In genomic region chr11:49259296-49259695, GRCm38 (mm10) we compare ENCODE assay signal across 33 mouse cellular contexts. TPM values are rescaled to one million over a fixed set of nuclear protein-coding genes. Genes with fewer than 3 reads are reported as not detected.
DNase-seq lines count a peak whose midpoint lies in the region; ATAC-seq and TF ChIP-seq lines count a peak whose summit lies in the region.
"Had no signal": no experiment of that assay in that cellular context is flagged by ENCODE, and none has a peak within 500 bp of the region (broad histone marks: within the 10 kb centered on the region; RNA-seq: fewer than 3 reads in every experiment).

No protein-coding gene starts in this region.

- no peak overlapping the region for H3K9ac ChIP-seq in kidney, embryonic 14.5 days (ENCODE audit: low read depth, low read length)
- H3K9ac ChIP-seq in liver, embryonic 16.5 days (ENCODE audit: low read depth, low read length): no peak overlapping the region
- H3K9ac ChIP-seq: embryonic facial prominence, embryonic 12.5 days; embryonic facial prominence, embryonic 15.5 days; forebrain, postnatal 0 days; heart, embryonic 12.5 days; heart, embryonic 15.5 days; hindbrain, embryonic 13.5 days had no signal

- no peaks in the 10 kb centered on the region for H3K27me3 ChIP-seq in kidney, adult 2 months (replicated peaks; ENCODE audit: control insufficient read depth, insufficient read depth, low read length)
- no peaks in the 10 kb centered on the region for H3K27me3 ChIP-seq in kidney, embryonic 14.5 days (ENCODE audit: control insufficient read depth, insufficient read depth, low read length)
- H3K27me3 ChIP-seq in liver, embryonic 16.5 days (ENCODE audit: control insufficient read depth, insufficient read depth, low read depth, low read length): no peaks in the 10 kb centered on the region
- H3K27me3 ChIP-seq: CH12.LX; embryonic facial prominence, embryonic 12.5 days; embryonic facial prominence, embryonic 15.5 days; heart, embryonic 12.5 days; heart, embryonic 15.5 days; hindbrain, embryonic 13.5 days; Patski had no signal

- no peaks in the 10 kb centered on the region for H3K9me3 ChIP-seq in kidney, embryonic 14.5 days (ENCODE audit: control insufficient read depth, low read length)
- H3K9me3 ChIP-seq in liver, embryonic 16.5 days (replicated peaks; ENCODE audit: control insufficient read depth, low read length): no peaks in the 10 kb centered on the region
- H3K9me3 ChIP-seq: embryonic facial prominence, embryonic 12.5 days; embryonic facial prominence, embryonic 15.5 days; G1E; heart, embryonic 12.5 days; heart, embryonic 15.5 days; hindbrain, embryonic 10.5 days; hindbrain, embryonic 13.5 days had no signal

- peak; percentile 79 for DNase-seq in kidney, adult 2 months
- no peak for DNase-seq in layer of hippocampus, adult 2 months (ENCODE audit: low spot score in 2 of 2)
- no peak for DNase-seq in layer of hippocampus, adult 8-10 months (ENCODE audit: low spot score in 2 of 2)
- no peak for DNase-seq in liver
- DNase-seq in frontal cortex, postnatal 36 days (ENCODE audit: low spot score in 2 of 2): no peak
- DNase-seq: adrenal gland, postnatal 10 days; adrenal gland, postnatal 36 days; B cell, adult 2 months; cerebellum, adult 18-20 months; cerebellum, adult 9-10 months; cerebellum, postnatal 14 days; forebrain, postnatal 0 days; gastrocnemius, postnatal 25 days; heart, adult 18-20 months; heart, postnatal 10 days; heart, postnatal 36 days had no signal

- H3K27ac ChIP-seq in kidney, adult 2 months (ENCODE audit: insufficient read depth, low read depth, low read length): peak overlapping the region; percentile 65
- no peak overlapping the region for H3K27ac ChIP-seq in kidney, embryonic 14.5 days (ENCODE audit: low read depth, low read length)
- peak overlapping the region; percentile 12 for H3K27ac ChIP-seq in layer of hippocampus, adult 2 months
- H3K27ac ChIP-seq in liver, embryonic 16.5 days (ENCODE audit: low read length): peak overlapping the region; percentile 51; the same call in 1 of the 2 replicates
- H3K27ac ChIP-seq: embryonic facial prominence, embryonic 12.5 days; embryonic facial prominence, embryonic 15.5 days; heart, embryonic 15.5 days; hindbrain, embryonic 10.5 days; hindbrain, embryonic 13.5 days had no signal

- TF ChIP-seq POLR2A in kidney, adult 2 months (IDR thresholded peaks at IDR 0.05; ENCODE audit: low read depth, low read length): no peak

- no peak overlapping the region for H3K4me3 ChIP-seq in kidney, adult 2 months (ENCODE audit: insufficient read depth, low read depth, low read length)
- no peak overlapping the region for H3K4me3 ChIP-seq in kidney, embryonic 14.5 days (ENCODE audit: low read length)
- no peak overlapping the region for H3K4me3 ChIP-seq in layer of hippocampus, adult 2 months
- no peak overlapping the region for H3K4me3 ChIP-seq in liver, embryonic 16.5 days (ENCODE audit: low read depth, low read length)
- H3K4me3 ChIP-seq: embryonic facial prominence, embryonic 12.5 days; embryonic facial prominence, embryonic 15.5 days; heart, embryonic 12.5 days; heart, embryonic 15.5 days; hindbrain, embryonic 10.5 days; hindbrain, embryonic 13.5 days had no signal

- peaks cover 35% of the 10 kb centered on the region for H3K4me1 ChIP-seq in kidney, adult 2 months (ENCODE audit: control insufficient read depth, insufficient read depth, low read length)
- H3K4me1 ChIP-seq in kidney, embryonic 14.5 days (ENCODE audit: control insufficient read depth, insufficient read depth, low read length): 0 out of 2 replicates have a peak, but pooled peaks cover 2% of the 10 kb centered on the region
- peaks cover 8% of the 10 kb centered on the region for H3K4me1 ChIP-seq in liver, embryonic 16.5 days (ENCODE audit: control insufficient read depth, low read depth, low read length)
- H3K4me1 ChIP-seq: embryonic facial prominence, embryonic 12.5 days; hindbrain, embryonic 10.5 days; hindbrain, embryonic 13.5 days had no signal

- WGBS in kidney, adult 2 months: 44% methylated on average over 2 of the region's 2 CpGs
- WGBS in kidney, embryonic 14.5 days: 64% methylated on average over 2 of the region's 2 CpGs
- 61% methylated on average over 2 of the region's 2 CpGs for WGBS in liver, embryonic 16.5 days (ENCODE audit: insufficient replicate concordance)

- H3K36me3 ChIP-seq in kidney, adult 2 months (ENCODE audit: control insufficient read depth, insufficient read depth, low read length): peaks cover 2% of the 10 kb centered on the region; the same call in 1 of the 2 replicates
- peaks cover 45% of the 10 kb centered on the region for H3K36me3 ChIP-seq in kidney, embryonic 14.5 days (ENCODE audit: control insufficient read depth, insufficient read depth, low read length)
- peaks cover 25% of the 10 kb centered on the region for H3K36me3 ChIP-seq in liver, embryonic 16.5 days (ENCODE audit: control insufficient read depth, insufficient read depth)

- ATAC-seq in kidney, embryonic 14.5 days (ENCODE audit: low FRiP score, low TSS enrichment): no peak
- ATAC-seq in liver, embryonic 16.5 days (ENCODE audit: low read depth): peak; percentile 42; the same call in 1 of the 2 replicates
- ATAC-seq: forebrain, embryonic 14.5 days; forebrain, postnatal 0 days; Patski had no signal

- H3K4me2 ChIP-seq in kidney, embryonic 14.5 days (replicated peaks; ENCODE audit: low read depth, low read length): no peak overlapping the region
- H3K4me2 ChIP-seq in liver, embryonic 16.5 days (ENCODE audit: low read depth, low read length): no peak overlapping the region; the same call in 1 of the 2 replicates
- H3K4me2 ChIP-seq: embryonic facial prominence, embryonic 12.5 days; embryonic facial prominence, embryonic 15.5 days; heart, embryonic 12.5 days; heart, embryonic 15.5 days; hindbrain, embryonic 13.5 days had no signal

- TF ChIP-seq CTCF in kidney, adult 2 months (conservative IDR thresholded peaks at IDR 0.05; ENCODE audit: insufficient read depth, insufficient read length, low read depth, low read length): no peak
- TF ChIP-seq CTCF in layer of hippocampus, adult 2 months (conservative IDR thresholded peaks at IDR 0.05): no peak

RNA-seq across cellular contexts. Expression of gene Mgat1, which starts 15.3 kb away (rescaled TPM):
- polyA plus RNA-seq in kidney, adult 2 months (2012; rRNA removed): 157 and 198 TPM in 2 replicates
- polyA plus RNA-seq in kidney, embryonic 14.5 days (2014; fragmentation: Nextera tagmentation; extraction: Ambion mirVana): 43.8 and 55.3 TPM in 2 replicates
- 10 to 100 TPM; 62.1 to 64.3 TPM for total RNA-seq in layer of hippocampus, adult 2 months (2021)
- total RNA-seq in layer of hippocampus, adult 8-10 months (2022): 10 to 100 TPM; 56.4 to 63.2 (median 59.5) TPM
- polyA plus RNA-seq in liver, embryonic 16.5 days (2015; fragmentation: Nextera tagmentation; extraction: Ambion mirVana): 41.5 TPM in 2 replicates

RNA-seq across cellular contexts. Expression of gene Olfr1393, which starts 18.8 kb away (rescaled TPM):
- polyA plus RNA-seq in kidney, adult 2 months (2012; rRNA removed): 0.72 and 1.5 TPM in 2 replicates
- not detected in 2 replicates for polyA plus RNA-seq in kidney, embryonic 14.5 days (2014; fragmentation: Nextera tagmentation; extraction: Ambion mirVana)
- total RNA-seq in layer of hippocampus, adult 2 months (2021): not detected
- not detected for total RNA-seq in layer of hippocampus, adult 8-10 months (2022)
- polyA plus RNA-seq in liver, embryonic 16.5 days (2015; fragmentation: Nextera tagmentation; extraction: Ambion mirVana): 0.06 TPM in 1 of 2 replicates, not detected in the other
- total RNA-seq: adrenal gland, adult 18-20 months; adrenal gland, postnatal 10 days; adrenal gland, postnatal 36 days; CH12.LX; gastrocnemius, adult 8-10 months had no signal
- polyA plus RNA-seq: forebrain, embryonic 11.5 days; forebrain, embryonic 14.5 days; G1E; heart, embryonic 15.5 days; hindbrain, embryonic 10.5 days had no signal

RNA-seq across cellular contexts. Expression of gene Olfr1392, which starts 25.8 kb away (rescaled TPM):
- polyA plus RNA-seq in kidney, adult 2 months (2012; rRNA removed): 0.46 and 0.47 TPM in 2 replicates
- not detected in 2 replicates for polyA plus RNA-seq in kidney, embryonic 14.5 days (2014; fragmentation: Nextera tagmentation; extraction: Ambion mirVana)
- total RNA-seq in layer of hippocampus, adult 2 months (2021): not detected
- not detected for total RNA-seq in layer of hippocampus, adult 8-10 months (2022)
- not detected in 2 replicates for polyA plus RNA-seq in liver, embryonic 16.5 days (2015; fragmentation: Nextera tagmentation; extraction: Ambion mirVana)
- total RNA-seq: adrenal gland, postnatal 10 days; adrenal gland, postnatal 36 days; CH12.LX; gastrocnemius, adult 8-10 months; gastrocnemius, postnatal 25 days; heart, adult 18-20 months; heart, postnatal 10 days; heart, postnatal 36 days had no signal
- polyA plus RNA-seq: embryonic facial prominence, embryonic 12.5 days; embryonic facial prominence, embryonic 15.5 days; forebrain, embryonic 11.5 days; forebrain, embryonic 14.5 days; G1E; heart, embryonic 12.5 days; heart, embryonic 15.5 days; hindbrain, embryonic 13.5 days had no signal

RNA-seq across cellular contexts. Expression of gene Olfr10, which starts 45.2 kb away (rescaled TPM):
- polyA plus RNA-seq in kidney, adult 2 months (2012; rRNA removed): not detected in 2 replicates
- not detected in 2 replicates for polyA plus RNA-seq in kidney, embryonic 14.5 days (2014; fragmentation: Nextera tagmentation; extraction: Ambion mirVana)
- not detected for total RNA-seq in layer of hippocampus, adult 2 months (2021)
- total RNA-seq in layer of hippocampus, adult 8-10 months (2022): not detected
- not detected in 2 replicates for polyA plus RNA-seq in liver, embryonic 16.5 days (2015; fragmentation: Nextera tagmentation; extraction: Ambion mirVana)
- total RNA-seq: adrenal gland, adult 18-20 months; adrenal gland, postnatal 10 days; adrenal gland, postnatal 36 days; CH12.LX; gastrocnemius, adult 8-10 months; gastrocnemius, postnatal 25 days; heart, adult 18-20 months; heart, postnatal 10 days; heart, postnatal 36 days had no signal
- polyA plus RNA-seq: embryonic facial prominence, embryonic 12.5 days; embryonic facial prominence, embryonic 15.5 days; forebrain, embryonic 11.5 days; forebrain, embryonic 14.5 days; forebrain, postnatal 0 days; frontal cortex, adult 2 months; G1E; gonadal fat pad, adult 2 months; heart, embryonic 12.5 days; heart, embryonic 15.5 days; hindbrain, embryonic 10.5 days; hindbrain, embryonic 13.5 days had no signal

RNA-seq across cellular contexts. Expression of gene Zfp62, which starts 56.2 kb away (rescaled TPM):
- 2.0 and 2.6 TPM in 2 replicates for polyA plus RNA-seq in kidney, adult 2 months (2012; rRNA removed)
- 27.6 and 51.1 TPM in 2 replicates for polyA plus RNA-seq in kidney, embryonic 14.5 days (2014; fragmentation: Nextera tagmentation; extraction: Ambion mirVana)
- total RNA-seq in layer of hippocampus, adult 2 months (2021): 10 to 100 TPM; 46.7 to 51.2 TPM
- total RNA-seq in layer of hippocampus, adult 8-10 months (2022): 10 to 100 TPM; 42.5 to 60.7 (median 52.8) TPM
- polyA plus RNA-seq in liver, embryonic 16.5 days (2015; fragmentation: Nextera tagmentation; extraction: Ambion mirVana): 11.1 and 11.7 TPM in 2 replicates
